8 mouse cellular contexts compared by ENCODE assay signal in genomic region chr16:90830686-90831439, GRCm38 (mm10). TPM values are rescaled to one million over a fixed set of nuclear protein-coding genes. Genes with fewer than 3 reads are reported as not detected.
A peak's percentile ranks its signal among the peaks of the same experiment; 100 is the strongest.
DNase-seq lines count a peak whose midpoint lies in the region; ATAC-seq lines count a peak whose summit lies in the region.

No protein-coding gene starts in this region.

- peak overlapping the region; percentile 70 for H3K27ac ChIP-seq in hindbrain, embryonic 10.5 days
- H3K27ac ChIP-seq in lung, embryonic 16.5 days (ENCODE audit: low read length): peak overlapping the region; percentile 40

- no peaks in the 10 kb centered on the region for H3K36me3 ChIP-seq in hindbrain, embryonic 10.5 days
- no peaks in the 10 kb centered on the region for H3K36me3 ChIP-seq in lung, embryonic 16.5 days (ENCODE audit: control insufficient read depth, insufficient read depth, low read length)

- H3K4me3 ChIP-seq in hindbrain, embryonic 10.5 days: peak overlapping the region; percentile 67
- H3K4me3 ChIP-seq in lung, embryonic 16.5 days (ENCODE audit: low read length): peak overlapping the region; percentile 61

- ATAC-seq in frontal cortex, adult (ENCODE audit: low TSS enrichment): peak; percentile 50
- ATAC-seq in lung, embryonic 16.5 days (ENCODE audit: low read depth): peak; percentile 78

- DNase-seq in NIH3T3 (ENCODE audit: low read depth): peak; percentile 80
- peak; percentile 86 for DNase-seq in cerebellum, adult 9-10 months
- peak; percentile 69 for DNase-seq in hindbrain, embryonic 10.5 days (ENCODE audit: low spot score)
- DNase-seq in layer of hippocampus, adult 9-10 months (ENCODE audit: low spot score): peak; percentile 6
- peak; percentile 67 for DNase-seq in ovary, postnatal 14 days (ENCODE audit: low spot score)
- DNase-seq in urinary bladder, postnatal 14 days (ENCODE audit: low spot score): peak; percentile 84

- H3K4me2 ChIP-seq in lung, embryonic 16.5 days (ENCODE audit: low read depth, low read length): peak overlapping the region; percentile 99

- H3K27me3 ChIP-seq in hindbrain, embryonic 10.5 days (ENCODE audit: insufficient read depth, poor library complexity, severe bottlenecking): peaks cover 81% of the 10 kb centered on the region
- peaks cover 11% of the 10 kb centered on the region for H3K27me3 ChIP-seq in lung, embryonic 16.5 days (ENCODE audit: control insufficient read depth, insufficient read depth, low read depth, low read length)

- peaks cover 47% of the 10 kb centered on the region for H3K4me1 ChIP-seq in hindbrain, embryonic 10.5 days (replicated peaks)
- peaks cover 19% of the 10 kb centered on the region for H3K4me1 ChIP-seq in lung, embryonic 16.5 days (replicated peaks; ENCODE audit: control insufficient read depth, insufficient read depth, low read length)

- no peaks in the 10 kb centered on the region for H3K9me3 ChIP-seq in hindbrain, embryonic 10.5 days
- H3K9me3 ChIP-seq in lung, embryonic 16.5 days (ENCODE audit: control insufficient read depth, low read length): no peaks in the 10 kb centered on the region

- WGBS in hindbrain, embryonic 10.5 days: under 1% methylated on average over 67 of the region's 67 CpGs
- under 1% methylated on average over 61 of the region's 67 CpGs for WGBS in lung, embryonic 16.5 days

- peak overlapping the region; percentile 72 for H3K9ac ChIP-seq in lung, embryonic 16.5 days (ENCODE audit: low read length)

RNA-seq across cellular contexts. Expression of gene Eva1c, which starts 4.3 kb away (rescaled TPM):
- 0.75 and 1.0 TPM in 2 replicates for polyA plus RNA-seq in hindbrain, embryonic 10.5 days (2016; fragmentation: Nextera tagmentation; extraction: Ambion mirVana)
- 3.8 and 4.6 TPM in 2 replicates for polyA plus RNA-seq in lung, embryonic 16.5 days (2015; fragmentation: Nextera tagmentation; extraction: Ambion mirVana)

RNA-seq across cellular contexts. Expression of gene Urb1, which starts 20.6 kb away (rescaled TPM):
- polyA plus RNA-seq in hindbrain, embryonic 10.5 days (2016; fragmentation: Nextera tagmentation; extraction: Ambion mirVana): 10.2 and 10.8 TPM in 2 replicates
- 6.9 and 8.1 TPM in 2 replicates for polyA plus RNA-seq in lung, embryonic 16.5 days (2015; fragmentation: Nextera tagmentation; extraction: Ambion mirVana)

Comparison
In these comparisons a context has a peak if more than half of its experiments do, and no peak if none do; other contexts are left out.
1. Peak in every context shown above with its lines: DNase-seq, ATAC-seq, H3K4me3 ChIP-seq and H3K27ac ChIP-seq.
2. DNase-seq: peak in every context shown above with its lines; median percentile 86 in cerebellum, adult 9-10 months; 84 in urinary bladder, postnatal 14 days; 80 in NIH3T3; 69 in hindbrain, embryonic 10.5 days; 67 in ovary, postnatal 14 days; 6 in layer of hippocampus, adult 9-10 months.